Mouse (Mus musculus) hindbrain, embryonic 16.5 days (tissue): ENCODE data around the gene Kcnn4. TPM values are rescaled to one million over a fixed set of nuclear protein-coding genes. Genes with fewer than 3 reads are reported as not detected.

Source experiments
- ATAC-seq: fragments of 200-750 bp; cut with Nextera tagmentation; 2 replicates; pipeline ENCODE4 v1.8.0; 2017; ENCODE audit warnings: moderate TSS enrichment, moderate library complexity
- H3K27ac ChIP-seq: fragments of 300-500 bp; sonication (generic); 2 replicates; pipeline ENCODE4 v1.5.1; 2014; ENCODE audit warnings: low read depth, mild to moderate bottlenecking, control low read depth, low read length, moderate library complexity
- H3K27me3 ChIP-seq: fragments of 300-500 bp; sonication (generic); replicated peaks from 2 replicates; pipeline ENCODE4 v1.6.1; 2014; ENCODE audit warnings: low read length; ENCODE audit not compliant: control insufficient read depth, insufficient read depth
- H3K36me3 ChIP-seq: fragments of 300-500 bp; sonication (generic); 2 replicates; pipeline ENCODE4 v1.6.1; 2014; ENCODE audit warnings: mild to moderate bottlenecking, low read length, moderate library complexity, mixed read lengths; ENCODE audit not compliant: control insufficient read depth, insufficient read depth
- H3K4me1 ChIP-seq: fragments of 300-500 bp; sonication (generic); 2 replicates; pipeline ENCODE4 v1.6.1; 2014; ENCODE audit warnings: low read depth, low read length; ENCODE audit not compliant: control insufficient read depth, insufficient read depth
- H3K4me2 ChIP-seq: fragments of 300-500 bp; sonication (generic); 2 replicates; pipeline ENCODE4 v1.6.1; 2014; ENCODE audit warnings: mild to moderate bottlenecking, low read length, control low read depth, moderate library complexity
- H3K4me3 ChIP-seq: fragments of 300-500 bp; sonication (generic); 2 replicates; pipeline ENCODE4 v1.5.1; 2014; ENCODE audit warnings: mild to moderate bottlenecking, low read length, control low read depth, moderate library complexity
- H3K9ac ChIP-seq: fragments of 300-500 bp; sonication (generic); 2 replicates; pipeline ENCODE4 v1.6.1; 2014; ENCODE audit warnings: low read depth, mild to moderate bottlenecking, control low read depth, low read length, moderate library complexity
- H3K9me3 ChIP-seq: fragments of 300-500 bp; sonication (generic); 2 replicates; pipeline ENCODE4 v1.6.1; 2014; ENCODE audit warnings: mild to moderate bottlenecking, low read length, moderate library complexity; ENCODE audit not compliant: control insufficient read depth
- WGBS: fragments of 180-500 bp; shearing (Covaris S2); extraction: QIAGEN DNeasy Blood & Tissue Kit; methylation state at CpG from one replicate; pipeline ENCODE4 v1.1.7; 2014; 5-methylcytosine and 5-hydroxymethylcytosine counted together
- polyA plus RNA-seq: library from polyadenylated mRNA; unstranded; fragments of >200 nt; fragmentation: Nextera tagmentation; extraction: Ambion mirVana; gene quantifications from 2 replicates; pipeline ENCODE4 v1.2.1, GENCODE M21; 2015

The Kcnn4 gene
- polyA plus RNA-seq, 1 experiment from 2014 or later: 2.5 TPM

- H3K36me3 ChIP-seq: peaks cover 4% of the 10 kb centered on the region
- H3K27ac ChIP-seq: no peak overlapping the region
- no peak overlapping the region for H3K9ac ChIP-seq
- H3K9me3 ChIP-seq: no peaks in the 10 kb centered on the region
- ATAC-seq: no peak
- no peaks in the 10 kb centered on the region for H3K27me3 ChIP-seq
- peaks cover 7% of the 10 kb centered on the region for H3K4me1 ChIP-seq
- no peak overlapping the region for H3K4me3 ChIP-seq
- WGBS: 92% methylated on average over 15 of the region's 15 CpGs
- H3K4me2 ChIP-seq: no peak overlapping the region
These were observed 53.2 kb downstream of the Kcnn4 start for GRCm38 (mm10) chr7:24423107-24423763.

GRCm38 (mm10) chr7:24423956-24424732, 54.1 kb downstream of the Kcnn4 start:
- Histone ChIP-seq H3K4me1 (peaks cover 7% of the 10 kb centered on the region), H3K27me3 (no peaks in the 10 kb centered on the region), H3K9me3 (no peaks in the 10 kb centered on the region), H3K4me2 (no peak overlapping the region), H3K9ac (peak overlapping the region; percentile 15; the same call in 1 of the 2 replicates), H3K4me3 (no peak overlapping the region), H3K27ac (0 out of 2 replicates have a peak overlapping the region, but pooled peaks have one; percentile 35), H3K36me3 (peaks cover 4% of the 10 kb centered on the region)
- 73% methylated on average over 12 of the region's 12 CpGs for WGBS
- ATAC-seq: peak; percentile 43; the same call in 1 of the 2 replicates

- ATAC-seq: no peak
- H3K9me3 ChIP-seq: no peaks in the 10 kb centered on the region
- H3K27ac ChIP-seq: no peak overlapping the region
- 84% methylated on average over 9 of the region's 9 CpGs for WGBS
- H3K9ac ChIP-seq: no peak overlapping the region
- H3K4me1 ChIP-seq: peaks cover 11% of the 10 kb centered on the region
- no peak overlapping the region for H3K4me3 ChIP-seq
- no peaks in the 10 kb centered on the region; the same call in none of the 2 replicates for H3K36me3 ChIP-seq
- H3K27me3 ChIP-seq: no peaks in the 10 kb centered on the region
- H3K4me2 ChIP-seq: no peak overlapping the region
These were observed 55.9 kb downstream of the Kcnn4 start for GRCm38 (mm10) chr7:24425919-24426318.

GRCm38 (mm10) chr7:24427168-24427567, 57.1 kb downstream of the Kcnn4 start:
- Histone ChIP-seq H3K27me3 (no peaks in the 10 kb centered on the region), H3K4me3 (no peak overlapping the region), H3K4me2 (no peak overlapping the region), H3K9ac (no peak overlapping the region), H3K36me3 (no peaks in the 10 kb centered on the region; the same call in 1 of the 2 replicates), H3K4me1 (peaks cover 9% of the 10 kb centered on the region), H3K27ac (no peak overlapping the region), H3K9me3 (no peaks in the 10 kb centered on the region)
- WGBS: 93% methylated on average over 8 of the region's 8 CpGs
- ATAC-seq: no peak

- Histone ChIP-seq H3K36me3 (no peaks in the 10 kb centered on the region), H3K4me2 (no peak overlapping the region), H3K9me3 (peaks cover 4% of the 10 kb centered on the region; the same call in 1 of the 2 replicates), H3K27ac (no peak overlapping the region), H3K4me3 (no peak overlapping the region), H3K9ac (no peak overlapping the region), H3K4me1 (peaks cover 6% of the 10 kb centered on the region), H3K27me3 (no peaks in the 10 kb centered on the region)
- WGBS: 92% methylated on average over 5 of the region's 5 CpGs
- no peak for ATAC-seq
These were observed 58.7 kb downstream of the Kcnn4 start for GRCm38 (mm10) chr7:24428725-24429124.

- H3K4me3 ChIP-seq: no peak overlapping the region
- peak overlapping the region; percentile 67; the same call in 1 of the 2 replicates for H3K27ac ChIP-seq
- peak; percentile 69 for ATAC-seq
- peaks cover 4% of the 10 kb centered on the region; the same call in 1 of the 2 replicates for H3K9me3 ChIP-seq
- H3K4me1 ChIP-seq: peaks cover 4% of the 10 kb centered on the region
- H3K4me2 ChIP-seq: no peak overlapping the region
- no peaks in the 10 kb centered on the region for H3K36me3 ChIP-seq
- no peaks in the 10 kb centered on the region for H3K27me3 ChIP-seq
- no peak overlapping the region for H3K9ac ChIP-seq
- 47% methylated on average over 16 of the region's 16 CpGs for WGBS
These were observed 59.5 kb downstream of the Kcnn4 start for GRCm38 (mm10) chr7:24429413-24430112.

GRCm38 (mm10) chr7:24430551-24431345, 60.7 kb downstream of the Kcnn4 start:
- Histone ChIP-seq H3K27me3 (no peaks in the 10 kb centered on the region), H3K4me2 (no peak overlapping the region), H3K4me3 (no peak overlapping the region), H3K4me1 (peaks cover 4% of the 10 kb centered on the region; the same call in 1 of the 2 replicates), H3K9me3 (peaks cover 4% of the 10 kb centered on the region; the same call in 1 of the 2 replicates), H3K36me3 (no peaks in the 10 kb centered on the region), H3K9ac (no peak overlapping the region), H3K27ac (no peak overlapping the region)
- WGBS: 95% methylated on average over 15 of the region's 15 CpGs
- ATAC-seq: no peak

GRCm38 (mm10) chr7:24431713-24432112, 61.6 kb downstream of the Kcnn4 start:
- no peak for ATAC-seq
- Histone ChIP-seq H3K4me2 (no peak overlapping the region), H3K4me3 (no peak overlapping the region), H3K27ac (no peak overlapping the region), H3K36me3 (no peaks in the 10 kb centered on the region), H3K9me3 (peaks cover 4% of the 10 kb centered on the region; the same call in 1 of the 2 replicates), H3K9ac (no peak overlapping the region), H3K4me1 (peaks cover 4% of the 10 kb centered on the region; the same call in 1 of the 2 replicates), H3K27me3 (no peaks in the 10 kb centered on the region)
- WGBS: 63% methylated on average over 11 of the region's 11 CpGs
